Mouse (Mus musculus): Measurements from ENCODE around the gene Creb5.

GRCm38 (mm10) chr6:53462802-53463201 is 175.7 kb downstream of the Creb5 start:
- no peak for TF ChIP-seq POLR2A (IDR thresholded peaks at IDR 0.05; ENCODE audit: extremely low read depth, insufficient read depth, low read length)
- no peak for TF ChIP-seq CTCF (IDR thresholded peaks at IDR 0.05; ENCODE audit: extremely low read depth, insufficient read depth, low read length)

All from cortical plate, adult 2 months (tissue).